Mouse (Mus musculus) stomach, embryonic 16.5 days (tissue): Measurements from ENCODE around the gene Elp4. TPM values are rescaled to one million over a fixed set of nuclear protein-coding genes. Genes with fewer than 3 reads are reported as not detected.
A peak's percentile ranks its signal among the peaks of the same experiment; 100 is the strongest.

Experiments used
- ATAC-seq: fragments of 200-750 bp; cut with Nextera tagmentation; 2 replicates; pipeline ENCODE4 v1.8.0; 2017; ENCODE audit warnings: moderate number of reproducible peaks, moderate TSS enrichment; ENCODE audit not compliant: insufficient read depth, low FRiP score
- H3K27ac ChIP-seq: fragments of 300-500 bp; sonication (generic); 2 replicates; pipeline ENCODE4 v1.5.1; 2014; ENCODE audit warnings: low read length
- H3K27me3 ChIP-seq: fragments of 300-500 bp; sonication (generic); 2 replicates; pipeline ENCODE4 v1.6.1; 2014; ENCODE audit warnings: low read length, control low read depth, mixed read lengths; ENCODE audit not compliant: control insufficient read depth, insufficient read depth
- H3K36me3 ChIP-seq: fragments of 300-500 bp; sonication (generic); 2 replicates; pipeline ENCODE4 v1.6.1; 2014; ENCODE audit warnings: low read length; ENCODE audit not compliant: control insufficient read depth, insufficient read depth
- H3K4me1 ChIP-seq: fragments of 300-500 bp; sonication (generic); 2 replicates; pipeline ENCODE4 v1.6.1; 2014; ENCODE audit warnings: low read length, control low read depth, mixed read lengths; ENCODE audit not compliant: control insufficient read depth, insufficient read depth
- H3K4me2 ChIP-seq: fragments of 300-500 bp; sonication (generic); 2 replicates; pipeline ENCODE4 v1.6.1; 2014; ENCODE audit warnings: low read depth, low read length, mixed read lengths
- H3K4me3 ChIP-seq: fragments of 300-500 bp; sonication (generic); replicated peaks from 2 replicates; pipeline ENCODE4 v1.5.1; 2014; ENCODE audit warnings: mild to moderate bottlenecking, low read length
- H3K9ac ChIP-seq: fragments of 300-500 bp; sonication (generic); 2 replicates; pipeline ENCODE4 v1.6.1; 2014; ENCODE audit warnings: low read length
- H3K9me3 ChIP-seq: fragments of 300-500 bp; sonication (generic); replicated peaks from 2 replicates; pipeline ENCODE4 v1.6.1; 2016; ENCODE audit warnings: low read length, control low read depth; ENCODE audit not compliant: control insufficient read depth
- WGBS: fragments of 180-500 bp; shearing (Covaris S2); extraction: QIAGEN DNeasy Blood & Tissue Kit; methylation state at CpG from one replicate; pipeline ENCODE4 v1.1.7; 2014; 5-methylcytosine and 5-hydroxymethylcytosine counted together
- polyA plus RNA-seq: library from polyadenylated mRNA; unstranded; fragments of >200 nt; fragmentation: Nextera tagmentation; extraction: Ambion mirVana; gene quantifications from 2 replicates; pipeline ENCODE4 v1.2.1, GENCODE M21; 2015

Gene Elp4
- 31.1 and 32.2 TPM in 2 replicates for polyA plus RNA-seq

- WGBS, result under 1% methylated on average over 39 of the region's 39 CpGs
- peak within 1 kb of the TSS; percentile 66 for H3K27ac ChIP-seq
- ATAC-seq, result peak; percentile 100
Measured at GRCm38 (mm10) chr2:105903896-105904756, at the start of gene Elp4, which contains the start of gene Immp1l. TSS of gene Elp4 (minus strand) at chr2:105904564. TSS of gene Immp1l (plus strand) at chr2:105904638.

GRCm38 (mm10) chr2:105953862-105954261 lies 49.5 kb upstream of the Elp4 start:
- Histone ChIP-seq H3K4me3 (no peak overlapping the region), H3K9ac (no peak overlapping the region), H3K9me3 (no peaks in the 10 kb centered on the region), H3K27ac (no peak overlapping the region), H3K4me2 (no peak overlapping the region), H3K4me1 (no peaks in the 10 kb centered on the region), H3K27me3 (no peaks in the 10 kb centered on the region), H3K36me3 (no peaks in the 10 kb centered on the region)
- ATAC-seq, result no peak
- WGBS, result 69% methylated on average over 4 of the region's 4 CpGs

More at GRCm38 (mm10) chr2:105903896-105904756, at the start of gene Elp4, which contains the start of gene Immp1l:
- Histone ChIP-seq H3K9me3 (no peaks in the 10 kb centered on the region), H3K4me3 (peak within 1 kb of the TSS; percentile 76), H3K4me2 (peak within 1 kb of the TSS; percentile 88), H3K36me3 (no peaks in the 10 kb centered on the region), H3K27me3 (no peaks in the 10 kb centered on the region), H3K4me1 (no peaks in the 10 kb centered on the region), H3K9ac (peak within 1 kb of the TSS; percentile 79)

- no peaks in the 10 kb centered on the region for H3K36me3 ChIP-seq
- ATAC-seq, result no peak
- H3K4me3 ChIP-seq, result no peak overlapping the region
- H3K4me2 ChIP-seq, result no peak overlapping the region
- H3K4me1 ChIP-seq, result no peaks in the 10 kb centered on the region
- no peaks in the 10 kb centered on the region for H3K27me3 ChIP-seq
- H3K27ac ChIP-seq, result no peak overlapping the region
- WGBS, result 72% methylated on average over 1 of the region's 1 CpGs
- no peaks in the 10 kb centered on the region for H3K9me3 ChIP-seq
- H3K9ac ChIP-seq, result no peak overlapping the region
Measured at GRCm38 (mm10) chr2:105951350-105951940, 47.1 kb upstream of the Elp4 start.

- H3K27ac ChIP-seq, result no peak overlapping the region
Measured at GRCm38 (mm10) chr2:105950131-105950530, 45.8 kb upstream of the Elp4 start.

DNA sequence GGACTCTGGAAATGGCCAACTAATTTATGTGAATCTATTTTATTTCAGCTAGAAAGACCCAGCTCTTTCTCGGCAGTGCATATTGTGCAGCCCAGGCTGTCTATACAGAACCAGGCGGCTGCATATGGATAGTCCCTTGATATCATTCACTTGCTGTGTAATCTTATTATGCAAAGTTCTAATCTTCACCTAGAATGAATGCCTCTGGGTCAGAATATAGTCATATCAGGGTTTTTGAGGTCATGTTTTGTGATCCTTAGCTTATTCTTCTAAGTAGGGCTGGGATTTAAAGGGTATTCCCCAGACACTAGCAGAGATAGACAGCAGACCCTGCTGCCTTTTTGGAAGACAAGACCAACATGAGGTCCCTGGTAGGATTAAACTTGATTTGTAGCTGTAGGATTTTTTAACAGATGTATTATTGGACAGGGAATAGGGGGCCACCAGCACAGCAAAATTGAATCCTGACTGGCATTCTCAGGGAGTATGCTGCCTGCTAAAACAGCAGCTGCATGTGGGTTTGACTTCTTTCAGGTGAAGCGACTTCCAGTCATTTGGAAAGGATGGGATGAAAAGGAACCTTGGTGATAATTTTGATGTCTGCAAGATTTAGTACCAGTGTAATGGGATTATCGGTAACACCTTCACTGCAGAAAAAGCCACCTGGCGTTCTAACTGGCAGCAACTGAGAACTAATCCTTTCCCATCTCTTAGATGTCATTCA lies 13.4 kb upstream of the Elp4 start:
- Histone ChIP-seq H3K36me3 (no peaks in the 10 kb centered on the region), H3K27me3 (no peaks in the 10 kb centered on the region), H3K27ac (no peak overlapping the region), H3K9me3 (no peaks in the 10 kb centered on the region), H3K9ac (no peak overlapping the region), H3K4me1 (no peaks in the 10 kb centered on the region), H3K4me3 (no peak overlapping the region), H3K4me2 (no peak overlapping the region)
- no peak for ATAC-seq
- WGBS, result 74% methylated on average over 5 of the region's 5 CpGs

More at GRCm38 (mm10) chr2:105950131-105950530, 45.8 kb upstream of the Elp4 start:
- no peak overlapping the region for H3K4me3 ChIP-seq
- ATAC-seq, result no peak
- no peaks in the 10 kb centered on the region for H3K4me1 ChIP-seq
- no peaks in the 10 kb centered on the region for H3K36me3 ChIP-seq
- H3K27me3 ChIP-seq, result no peaks in the 10 kb centered on the region
- no peaks in the 10 kb centered on the region for H3K9me3 ChIP-seq
- 99% methylated on average over 2 of the region's 2 CpGs for WGBS
- no peak overlapping the region for H3K4me2 ChIP-seq
- H3K9ac ChIP-seq, result no peak overlapping the region

DNA sequence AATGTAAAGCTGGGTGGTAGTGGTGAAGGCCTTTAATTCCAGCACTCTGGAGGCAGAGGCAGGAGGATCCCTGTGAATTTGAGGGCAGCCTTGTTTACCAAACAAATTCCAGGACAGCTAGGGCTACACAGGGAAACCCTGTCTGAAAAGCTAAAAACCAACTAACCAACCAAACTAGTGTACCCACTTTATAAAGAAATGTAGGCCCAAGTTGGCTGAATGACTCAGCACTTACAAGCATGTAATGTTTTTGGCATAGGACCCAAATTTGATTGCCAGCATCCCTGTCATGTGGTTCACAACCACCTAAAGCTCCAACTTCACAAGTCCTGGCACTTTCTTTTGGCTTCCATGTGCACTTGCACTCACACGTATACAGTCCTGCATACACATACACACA lies 12.3 kb upstream of the Elp4 start:
- Histone ChIP-seq H3K4me2 (no peak overlapping the region), H3K36me3 (no peaks in the 10 kb centered on the region), H3K27me3 (no peaks in the 10 kb centered on the region), H3K27ac (no peak overlapping the region), H3K9me3 (no peaks in the 10 kb centered on the region), H3K4me1 (no peaks in the 10 kb centered on the region), H3K4me3 (no peak overlapping the region), H3K9ac (no peak overlapping the region)
- no peak for ATAC-seq
- WGBS, result 82% methylated on average over 1 of the region's 1 CpGs

DNA sequence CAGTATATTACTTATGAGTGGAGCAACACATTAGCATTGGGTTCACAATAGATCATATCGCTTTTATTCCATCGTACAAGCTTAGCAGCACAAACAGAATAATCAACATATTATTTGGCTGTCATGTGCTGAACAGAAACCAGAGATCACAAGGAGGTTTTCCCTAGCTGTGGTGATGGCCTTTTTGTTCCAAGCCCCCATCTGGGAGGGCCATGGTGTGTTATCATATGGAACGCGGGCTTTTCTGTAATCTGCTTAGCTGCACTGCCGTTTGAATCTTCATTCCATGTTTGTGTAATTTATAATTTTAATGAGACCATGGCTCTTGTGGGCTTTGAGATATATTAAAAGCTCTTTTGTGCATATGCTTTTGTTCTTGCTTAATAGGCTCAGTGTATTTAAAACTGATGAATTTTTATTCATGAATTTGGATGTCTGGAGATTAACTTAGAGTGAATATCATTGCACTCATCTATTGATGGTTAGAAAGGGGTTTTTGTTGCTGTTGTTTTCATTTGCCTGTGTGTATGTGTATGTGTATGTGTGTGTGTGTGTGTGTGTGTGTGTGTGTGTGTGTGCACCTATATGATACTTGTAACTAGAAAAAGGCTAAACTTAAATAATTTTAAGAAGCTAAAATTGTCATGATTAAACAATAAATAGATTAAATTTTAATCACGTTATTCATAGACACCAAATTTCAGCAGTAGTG lies 9.4 kb upstream of the Elp4 start:
- 83% methylated on average over 6 of the region's 6 CpGs for WGBS
- no peak overlapping the region for H3K9ac ChIP-seq
- ATAC-seq, result no peak
- no peak overlapping the region for H3K4me3 ChIP-seq
- H3K9me3 ChIP-seq, result no peaks in the 10 kb centered on the region
- no peak overlapping the region for H3K4me2 ChIP-seq
- H3K27ac ChIP-seq, result no peak overlapping the region
- H3K4me1 ChIP-seq, result no peaks in the 10 kb centered on the region
- no peaks in the 10 kb centered on the region for H3K36me3 ChIP-seq
- no peaks in the 10 kb centered on the region for H3K27me3 ChIP-seq

DNA sequence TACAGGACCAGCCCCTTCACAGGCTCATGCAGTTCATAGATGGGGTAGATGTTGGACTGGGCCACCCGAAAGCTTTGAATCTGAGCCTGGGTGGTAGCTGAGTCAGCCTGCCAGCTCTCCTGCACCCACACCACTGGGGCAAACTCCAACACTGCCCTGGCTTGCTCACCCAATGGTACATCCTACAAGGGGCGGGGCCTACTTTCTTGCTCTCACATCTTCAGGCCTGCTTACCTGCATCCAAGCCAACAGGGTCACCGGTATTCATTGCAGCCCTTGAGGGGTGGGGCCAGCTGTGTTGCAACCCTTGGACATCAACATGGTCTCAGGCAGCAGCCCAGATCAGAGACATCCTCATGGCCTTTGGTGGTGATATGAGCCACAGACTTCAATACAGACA lies 6.2 kb upstream of the Elp4 start:
- H3K27me3 ChIP-seq, result no peaks in the 10 kb centered on the region
- no peak overlapping the region for H3K4me3 ChIP-seq

More for the DNA sequence above, 6.2 kb upstream of the Elp4 start:
- no peak overlapping the region for H3K4me2 ChIP-seq
- ATAC-seq, result no peak
- no peaks in the 10 kb centered on the region for H3K9me3 ChIP-seq
- no peak overlapping the region for H3K9ac ChIP-seq
- no peak overlapping the region for H3K27ac ChIP-seq
- no peaks in the 10 kb centered on the region for H3K4me1 ChIP-seq
- WGBS, result 91% methylated on average over 3 of the region's 3 CpGs
- no peaks in the 10 kb centered on the region for H3K36me3 ChIP-seq
